Mouse (Mus musculus) liver, embryonic 16.5 days (tissue): ENCODE results near the gene Six5. TPM values are rescaled to one million over a fixed set of nuclear protein-coding genes. Genes with fewer than 3 reads are reported as not detected.

ENCODE experiments used
- ATAC-seq: fragments of 200-750 bp; cut with Nextera tagmentation; 2 replicates; pipeline ENCODE4 v1.8.0; 2017; ENCODE audit warnings: low read depth, mild to moderate bottlenecking, moderate number of reproducible peaks, moderate library complexity
- H3K27ac ChIP-seq: fragments of 300-500 bp; sonication (generic); 2 replicates; pipeline ENCODE4 v1.5.1; 2014; ENCODE audit warnings: mild to moderate bottlenecking, low read length
- H3K27me3 ChIP-seq: fragments of 300-500 bp; sonication (generic); 2 replicates; pipeline ENCODE4 v1.6.1; 2014; ENCODE audit warnings: low read depth, low read length, mixed read lengths; ENCODE audit not compliant: control insufficient read depth, insufficient read depth
- H3K36me3 ChIP-seq: fragments of 300-500 bp; sonication (generic); 2 replicates; pipeline ENCODE4 v1.6.1; 2014; ENCODE audit warnings: mild to moderate bottlenecking; ENCODE audit not compliant: control insufficient read depth, insufficient read depth
- H3K4me1 ChIP-seq: fragments of 300-500 bp; sonication (generic); 2 replicates; pipeline ENCODE4 v1.6.1; 2014; ENCODE audit warnings: low read depth, low read length, mixed read lengths; ENCODE audit not compliant: control insufficient read depth
- H3K4me2 ChIP-seq: fragments of 300-500 bp; sonication (generic); 2 replicates; pipeline ENCODE4 v1.6.1; 2014; ENCODE audit warnings: low read depth, low read length, mixed read lengths
- H3K4me3 ChIP-seq: fragments of 300-500 bp; sonication (generic); 2 replicates; pipeline ENCODE4 v1.5.1; 2014; ENCODE audit warnings: low read depth, mild to moderate bottlenecking, low read length
- H3K9ac ChIP-seq: fragments of 300-500 bp; sonication (generic); 2 replicates; pipeline ENCODE4 v1.6.1; 2014; ENCODE audit warnings: low read depth, low read length
- H3K9me3 ChIP-seq: fragments of 300-500 bp; sonication (generic); replicated peaks from 2 replicates; pipeline ENCODE4 v1.6.1; 2016; ENCODE audit warnings: low read length; ENCODE audit not compliant: control insufficient read depth
- WGBS: fragments of 180-500 bp; shearing (Covaris S2); extraction: QIAGEN DNeasy Blood & Tissue Kit; methylation state at CpG from one replicate; pipeline ENCODE4 v1.1.7; 2014; ENCODE audit not compliant: insufficient replicate concordance; 5-methylcytosine and 5-hydroxymethylcytosine counted together
- polyA plus RNA-seq: library from polyadenylated mRNA; unstranded; fragments of >200 nt; fragmentation: Nextera tagmentation; extraction: Ambion mirVana; gene quantifications from 2 replicates; pipeline ENCODE4 v1.2.1, GENCODE M21; 2015

Six5 gene
- polyA plus RNA-seq, 1 experiment from 2014 or later, result 0.93 TPM

- 34% methylated on average over 17 of the region's 17 CpGs for WGBS
- no peak overlapping the region; the same call in 1 of the 2 replicates for H3K4me2 ChIP-seq
- no peak overlapping the region for H3K9ac ChIP-seq
- H3K4me3 ChIP-seq, result no peak overlapping the region
- peaks cover 59% of the 10 kb centered on the region for H3K27me3 ChIP-seq
- ATAC-seq, result no peak
- no peaks in the 10 kb centered on the region for H3K9me3 ChIP-seq
- no peak overlapping the region for H3K27ac ChIP-seq
- peaks cover 39% of the 10 kb centered on the region for H3K4me1 ChIP-seq
- H3K36me3 ChIP-seq, result no peaks in the 10 kb centered on the region
Observed at GRCm38 (mm10) chr7:19091913-19092312, 2.5 kb upstream of the Six5 start.

GRCm38 (mm10) chr7:19092381-19093173 lies 1.8 kb upstream of the Six5 start:
- peaks cover 43% of the 10 kb centered on the region for H3K4me1 ChIP-seq
- no peaks in the 10 kb centered on the region for H3K36me3 ChIP-seq
- H3K4me3 ChIP-seq, result peak overlapping the region; percentile 67
- H3K9ac ChIP-seq, result peak overlapping the region; percentile 31; the same call in 1 of the 2 replicates
- H3K4me2 ChIP-seq, result peak overlapping the region; percentile 94
- peaks cover 64% of the 10 kb centered on the region for H3K27me3 ChIP-seq
- WGBS, result 6% methylated on average over 38 of the region's 38 CpGs
- no peaks in the 10 kb centered on the region for H3K9me3 ChIP-seq
- ATAC-seq, result peak; percentile 19
- H3K27ac ChIP-seq, result 0 out of 2 replicates have a peak overlapping the region, but pooled peaks have one; percentile 5

GRCm38 (mm10) chr7:19093174-19093521 lies 1.2 kb upstream of the Six5 start:
- Histone ChIP-seq H3K4me3 (peak overlapping the region; percentile 67), H3K9ac (peak overlapping the region; percentile 31), H3K27me3 (peaks cover 62% of the 10 kb centered on the region), H3K27ac (peak overlapping the region; percentile 13; the same call in 1 of the 2 replicates), H3K4me2 (peak overlapping the region; percentile 94), H3K9me3 (no peaks in the 10 kb centered on the region), H3K36me3 (no peaks in the 10 kb centered on the region), H3K4me1 (peaks cover 43% of the 10 kb centered on the region)
- 0% methylated on average over 14 of the region's 15 CpGs for WGBS
- ATAC-seq, result peak; percentile 62

- Histone ChIP-seq H3K27ac (peak overlapping the region; percentile 87), H3K9me3 (no peaks in the 10 kb centered on the region), H3K4me1 (peaks cover 43% of the 10 kb centered on the region), H3K36me3 (no peaks in the 10 kb centered on the region), H3K27me3 (peaks cover 59% of the 10 kb centered on the region), H3K4me3 (peak overlapping the region; percentile 67), H3K9ac (peak overlapping the region; percentile 68), H3K4me2 (peak overlapping the region; percentile 94)
- ATAC-seq, result peak; percentile 84
- WGBS, result under 1% methylated on average over 45 of the region's 45 CpGs
Observed at GRCm38 (mm10) chr7:19093537-19094385, 633 bp upstream of the Six5 start.

- under 1% methylated on average over 85 of the region's 87 CpGs for whole genome bisulfite sequencing
- peaks cover 43% of the 10 kb centered on the region for H3K4me1 ChIP-seq
Observed at GRCm38 (mm10) chr7:19094826-19095750, 694 bp downstream of the Six5 start.

GRCm38 (mm10) chr7:19095751-19096110 lies 1.3 kb downstream of the Six5 start:
- peak overlapping the region; percentile 21; the same call in 1 of the 2 replicates for H3K9ac ChIP-seq
- no peak for ATAC-seq
- peak overlapping the region; percentile 67 for H3K4me3 ChIP-seq
- peaks cover 55% of the 10 kb centered on the region for H3K27me3 ChIP-seq
- 1% methylated on average over 18 of the region's 19 CpGs for WGBS
- no peaks in the 10 kb centered on the region for H3K9me3 ChIP-seq
- H3K27ac ChIP-seq, result no peak overlapping the region
- peaks cover 43% of the 10 kb centered on the region for H3K4me1 ChIP-seq
- peak overlapping the region; percentile 94 for H3K4me2 ChIP-seq
- H3K36me3 ChIP-seq, result no peaks in the 10 kb centered on the region

More at GRCm38 (mm10) chr7:19094826-19095750, 694 bp downstream of the Six5 start:
- Histone ChIP-seq H3K4me2 (peak overlapping the region; percentile 94), H3K9ac (peak overlapping the region; percentile 68), H3K36me3 (no peaks in the 10 kb centered on the region), H3K4me3 (peak overlapping the region; percentile 67), H3K9me3 (no peaks in the 10 kb centered on the region), H3K27me3 (peaks cover 59% of the 10 kb centered on the region), H3K27ac (peak overlapping the region; percentile 87)
- no peak for ATAC-seq

- 55% methylated on average over 5 of the region's 5 CpGs for WGBS
- ATAC-seq, result no peak
- H3K9me3 ChIP-seq, result no peaks in the 10 kb centered on the region
- peaks cover 43% of the 10 kb centered on the region for H3K4me1 ChIP-seq
- peak overlapping the region; percentile 94 for H3K4me2 ChIP-seq
- no peak overlapping the region for H3K4me3 ChIP-seq
- no peak overlapping the region for H3K9ac ChIP-seq
- no peaks in the 10 kb centered on the region for H3K36me3 ChIP-seq
- H3K27ac ChIP-seq, result no peak overlapping the region
- peaks cover 47% of the 10 kb centered on the region for H3K27me3 ChIP-seq
Observed at GRCm38 (mm10) chr7:19096421-19096976, 2.1 kb downstream of the Six5 start.

GRCm38 (mm10) chr7:19097217-19097616 lies 2.8 kb downstream of the Six5 start:
- Histone ChIP-seq H3K36me3 (no peaks in the 10 kb centered on the region), H3K9ac (no peak overlapping the region), H3K27ac (no peak overlapping the region), H3K4me2 (no peak overlapping the region), H3K4me3 (no peak overlapping the region), H3K27me3 (peaks cover 40% of the 10 kb centered on the region), H3K9me3 (no peaks in the 10 kb centered on the region), H3K4me1 (peaks cover 42% of the 10 kb centered on the region)
- ATAC-seq, result no peak
- 23% methylated on average over 2 of the region's 2 CpGs for WGBS
